Mouse (Mus musculus): ENCODE measurements around the gene Nkain2. TPM values are rescaled to one million over a fixed set of nuclear protein-coding genes. Genes with fewer than 3 reads are reported as not detected.

Gene Nkain2
- total RNA-seq, 1 experiment from 2014 or later = 0.56 TPM

Other genes starting within 250 kb of the Nkain2 start
- not detected in 2 replicates for gene Trdn, start 190.1 kb upstream of the Nkain2 start, total RNA-seq (2021)